Mouse (Mus musculus) embryonic facial prominence, embryonic 11.5 days (tissue): ENCODE results near the gene Areg. TPM values are rescaled to one million over a fixed set of nuclear protein-coding genes. Genes with fewer than 3 reads are reported as not detected.

Experiments used
- ATAC-seq: fragments of 200-750 bp; cut with Nextera tagmentation; replicated peaks from 2 replicates; pipeline ENCODE4 v1.8.0; 2017; ENCODE audit warnings: low read depth; ENCODE audit not compliant: insufficient number of reproducible peaks, low FRiP score, low TSS enrichment
- DNase-seq: peaks from one replicate; pipeline ENCODE4 v3.0.0-alpha.2; 2015; ENCODE audit warnings: low spot score
- H3K27ac ChIP-seq: fragments of 300-500 bp; sonication (generic); replicated peaks from 2 replicates; pipeline ENCODE4 v1.5.1; 2014; ENCODE audit warnings: mild to moderate bottlenecking, low read depth, low read length, control low read depth
- H3K27me3 ChIP-seq: fragments of 300-500 bp; sonication (generic); 2 replicates; pipeline ENCODE4 v1.6.1; 2014; ENCODE audit warnings: mild to moderate bottlenecking, low read length, moderate library complexity, mixed read lengths; ENCODE audit not compliant: control insufficient read depth, insufficient read depth
- H3K36me3 ChIP-seq: fragments of 300-500 bp; sonication (generic); replicated peaks from 2 replicates; pipeline ENCODE4 v1.6.1; 2014; ENCODE audit warnings: low read depth, mild to moderate bottlenecking, low read length, moderate library complexity, mixed read lengths; ENCODE audit not compliant: control insufficient read depth, insufficient read depth
- H3K4me1 ChIP-seq: fragments of 300-500 bp; sonication (generic); 2 replicates; pipeline ENCODE4 v1.6.1; 2014; ENCODE audit warnings: low read length, mixed read lengths; ENCODE audit not compliant: control insufficient read depth, insufficient read depth
- H3K4me2 ChIP-seq: fragments of 300-500 bp; sonication (generic); 2 replicates; pipeline ENCODE4 v1.6.1; 2014; ENCODE audit warnings: low read depth, mild to moderate bottlenecking, control low read depth, low read length, moderate library complexity
- H3K4me3 ChIP-seq: fragments of 300-500 bp; sonication (generic); 2 replicates; pipeline ENCODE4 v1.5.1; 2014; ENCODE audit warnings: low read depth, low read length, control low read depth
- H3K9ac ChIP-seq: fragments of 300-500 bp; sonication (generic); replicated peaks from 2 replicates; pipeline ENCODE4 v1.6.1; 2014; ENCODE audit warnings: mild to moderate bottlenecking, control low read depth, low read length
- H3K9me3 ChIP-seq: fragments of 300-500 bp; sonication (generic); replicated peaks from 2 replicates; pipeline ENCODE4 v1.6.1; 2016; ENCODE audit warnings: mild to moderate bottlenecking, low read length, inconsistent platforms, mixed read lengths; ENCODE audit not compliant: control insufficient read depth
- WGBS: fragments of 180-500 bp; shearing (Covaris S2); extraction: QIAGEN DNeasy Blood & Tissue Kit; methylation state at CpG from one replicate; pipeline ENCODE4 v1.1.7; 2014; 5-methylcytosine and 5-hydroxymethylcytosine counted together
- polyA plus RNA-seq: library from polyadenylated mRNA; unstranded; fragments of >200 nt; fragmentation: Nextera tagmentation; extraction: Ambion mirVana; gene quantifications from 2 replicates; pipeline ENCODE4 v1.2.1, GENCODE M21; 2014

Gene Areg
- polyA plus RNA-seq, 1 experiment from 2014 or later = not detected

DNA sequence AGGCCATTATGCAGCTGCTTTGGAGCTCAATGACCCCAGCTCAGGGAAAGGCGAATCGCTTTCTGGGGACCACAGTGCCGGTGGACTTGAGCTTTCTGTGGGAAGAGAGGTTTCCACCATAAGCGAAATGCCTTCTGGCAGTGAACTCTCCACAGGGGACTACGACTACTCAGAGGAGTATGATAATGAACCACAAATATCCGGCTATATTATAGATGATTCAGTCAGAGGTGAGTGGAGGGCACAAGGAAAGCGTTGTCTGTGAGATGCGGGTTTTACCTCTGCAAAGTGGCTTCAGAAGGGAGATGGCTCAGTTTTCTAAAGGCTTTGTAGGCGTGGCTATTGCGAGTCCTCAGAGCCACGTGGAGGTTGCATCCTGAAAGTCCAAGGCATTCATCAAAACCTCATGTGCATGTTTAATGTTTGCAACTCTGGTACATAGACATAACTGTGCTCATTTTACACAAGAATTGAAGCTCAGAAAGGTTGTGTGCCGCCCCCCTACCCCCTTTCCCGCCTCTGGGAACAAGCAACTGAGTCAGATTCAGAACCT lies 1.6 kb downstream of the Areg start:
- no peak overlapping the region for H3K9ac ChIP-seq
- H3K4me1 ChIP-seq = no peaks in the 10 kb centered on the region
- peak; percentile 11 for DNase-seq
- H3K4me2 ChIP-seq = no peak overlapping the region
- no peak overlapping the region for H3K4me3 ChIP-seq
- no peaks in the 10 kb centered on the region for H3K9me3 ChIP-seq
- 46% methylated on average over 13 of the region's 13 CpGs for WGBS
- H3K27me3 ChIP-seq = peaks cover 15% of the 10 kb centered on the region
- H3K27ac ChIP-seq = no peak overlapping the region
- ATAC-seq = no peak
- no peaks in the 10 kb centered on the region for H3K36me3 ChIP-seq

DNA sequence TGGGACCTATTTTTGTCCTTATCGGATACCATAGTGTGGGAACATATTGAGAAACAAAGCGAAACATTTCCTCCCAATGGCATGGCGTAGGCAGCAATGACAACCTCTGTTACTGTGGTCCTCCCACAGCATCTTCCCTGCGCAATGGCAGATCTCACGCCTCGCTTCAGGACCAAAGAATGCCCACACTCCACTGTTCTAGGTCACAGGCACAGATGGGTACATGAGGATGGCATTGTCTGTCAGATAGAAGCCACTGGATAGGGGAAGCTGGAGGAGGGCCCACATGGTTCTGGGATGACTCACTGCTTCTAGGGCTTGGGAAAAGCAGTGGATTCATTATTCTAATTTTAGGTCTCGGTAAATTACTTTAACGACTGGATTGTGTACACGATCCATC lies 5.6 kb downstream of the Areg start:
- Histone ChIP-seq H3K4me3 (no peak overlapping the region), H3K36me3 (no peaks in the 10 kb centered on the region), H3K27me3 (peaks cover 9% of the 10 kb centered on the region; the same call in 1 of the 2 replicates), H3K9me3 (no peaks in the 10 kb centered on the region), H3K27ac (no peak overlapping the region), H3K9ac (no peak overlapping the region), H3K4me2 (no peak overlapping the region), H3K4me1 (no peaks in the 10 kb centered on the region)
- ATAC-seq (no peak), DNase-seq (no peak)
- WGBS = 91% methylated on average over 9 of the region's 9 CpGs

DNA sequence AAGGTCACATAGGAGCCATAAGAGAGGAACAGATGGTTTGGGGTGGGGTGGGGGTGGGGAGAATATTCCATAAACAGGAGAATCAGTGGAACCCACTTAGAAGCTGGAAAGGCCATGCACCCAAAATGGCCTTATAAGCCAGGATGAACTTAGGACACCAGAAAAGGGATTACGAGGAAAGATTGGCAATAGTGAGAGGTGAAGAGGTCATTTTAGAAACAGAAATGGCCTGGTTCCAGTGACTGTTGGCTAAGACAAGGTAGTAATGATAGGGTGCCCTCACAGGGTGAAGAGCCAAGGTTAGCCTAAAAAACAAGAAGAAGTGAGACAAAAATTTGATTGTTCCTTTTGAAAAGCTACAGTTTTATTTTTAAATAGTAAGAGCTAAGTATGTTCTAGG lies 7.6 kb downstream of the Areg start:
- 81% methylated on average over 1 of the region's 1 CpGs for WGBS
- ATAC-seq = no peak
- H3K4me2 ChIP-seq = no peak overlapping the region
- no peaks in the 10 kb centered on the region for H3K9me3 ChIP-seq
- no peaks in the 10 kb centered on the region for H3K4me1 ChIP-seq
- H3K4me3 ChIP-seq = no peak overlapping the region
- no peaks in the 10 kb centered on the region for H3K36me3 ChIP-seq
- no peaks in the 10 kb centered on the region for H3K27me3 ChIP-seq
- H3K9ac ChIP-seq = no peak overlapping the region
- H3K27ac ChIP-seq = no peak overlapping the region
- DNase-seq = no peak

DNA sequence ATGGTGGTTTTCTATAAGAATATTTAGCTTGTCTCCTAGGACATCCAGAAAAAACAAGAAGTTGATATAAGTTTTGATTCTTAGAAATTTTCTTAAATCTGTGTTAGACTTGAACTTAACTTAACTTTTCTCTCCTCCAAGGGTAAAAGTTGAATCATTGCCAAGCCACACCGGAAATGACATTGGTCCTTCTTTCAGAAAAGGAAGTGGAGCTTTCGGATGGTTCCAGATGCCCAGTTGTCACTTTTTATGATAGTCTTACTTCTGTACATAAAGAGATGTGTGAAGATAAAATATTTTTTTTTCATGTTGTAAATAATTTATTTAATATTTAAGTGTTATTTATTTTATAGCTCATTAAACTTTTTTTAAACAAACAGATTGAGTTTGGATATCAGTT lies 8.7 kb downstream of the Areg start:
- Histone ChIP-seq H3K9ac (no peak overlapping the region), H3K27ac (no peak overlapping the region), H3K4me2 (no peak overlapping the region), H3K9me3 (no peaks in the 10 kb centered on the region), H3K27me3 (no peaks in the 10 kb centered on the region), H3K4me3 (no peak overlapping the region), H3K4me1 (no peaks in the 10 kb centered on the region), H3K36me3 (no peaks in the 10 kb centered on the region)
- DNase-seq (no peak), ATAC-seq (no peak)
- 90% methylated on average over 2 of the region's 2 CpGs for WGBS

DNA sequence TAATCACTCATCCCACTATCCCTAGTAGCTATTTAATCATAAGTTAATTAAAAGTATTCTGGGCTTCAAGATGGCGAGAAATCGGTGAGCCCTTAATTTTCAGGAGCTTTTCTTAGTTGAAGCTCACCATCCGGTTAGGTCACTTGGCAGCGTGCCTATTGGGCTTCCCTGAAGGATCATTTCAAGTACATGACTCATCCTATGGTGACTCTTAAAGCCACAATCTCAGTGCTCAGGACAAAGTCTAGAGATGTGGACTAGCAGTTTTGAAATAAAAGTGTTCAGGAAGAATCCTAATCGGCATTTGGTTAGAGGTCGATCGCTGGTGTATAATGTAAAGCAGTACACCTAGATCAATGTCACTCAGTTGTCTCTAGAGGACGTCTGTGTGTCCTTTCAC lies 17.3 kb downstream of the Areg start:
- H3K36me3 ChIP-seq = no peaks in the 10 kb centered on the region
- 82% methylated on average over 8 of the region's 8 CpGs for WGBS
- no peak overlapping the region for H3K27ac ChIP-seq
- no peak overlapping the region for H3K9ac ChIP-seq
- H3K27me3 ChIP-seq = no peaks in the 10 kb centered on the region
- no peak overlapping the region for H3K4me3 ChIP-seq
- ATAC-seq (no peak), DNase-seq (no peak)
- H3K9me3 ChIP-seq = no peaks in the 10 kb centered on the region
- H3K4me2 ChIP-seq = no peak overlapping the region
- H3K4me1 ChIP-seq = no peaks in the 10 kb centered on the region

DNA sequence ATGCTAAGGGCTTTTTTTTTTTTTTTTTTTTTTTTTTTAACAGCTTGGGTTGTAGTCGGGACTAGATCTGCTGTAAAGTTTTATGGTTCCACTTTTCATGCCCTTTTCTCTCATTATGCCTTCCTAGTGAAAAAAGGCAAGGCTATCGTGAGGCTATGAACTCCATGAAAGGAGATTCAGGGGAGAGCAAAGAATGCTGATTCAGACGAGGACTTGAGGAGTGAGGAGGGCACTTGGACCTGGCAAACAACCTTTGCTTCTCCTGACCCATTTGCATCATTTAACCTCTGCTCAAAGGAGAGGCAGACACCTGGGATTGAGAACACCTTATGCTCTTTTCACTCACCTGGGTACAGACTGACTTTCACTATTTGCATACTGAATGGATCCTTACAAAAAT lies 17.8 kb downstream of the Areg start:
- Histone ChIP-seq H3K27ac (no peak overlapping the region), H3K36me3 (no peaks in the 10 kb centered on the region), H3K4me2 (no peak overlapping the region), H3K4me3 (no peak overlapping the region), H3K9ac (no peak overlapping the region), H3K9me3 (no peaks in the 10 kb centered on the region), H3K4me1 (no peaks in the 10 kb centered on the region), H3K27me3 (no peaks in the 10 kb centered on the region)
- DNase-seq (no peak), ATAC-seq (no peak)
- 52% methylated on average over 3 of the region's 3 CpGs for WGBS

DNA sequence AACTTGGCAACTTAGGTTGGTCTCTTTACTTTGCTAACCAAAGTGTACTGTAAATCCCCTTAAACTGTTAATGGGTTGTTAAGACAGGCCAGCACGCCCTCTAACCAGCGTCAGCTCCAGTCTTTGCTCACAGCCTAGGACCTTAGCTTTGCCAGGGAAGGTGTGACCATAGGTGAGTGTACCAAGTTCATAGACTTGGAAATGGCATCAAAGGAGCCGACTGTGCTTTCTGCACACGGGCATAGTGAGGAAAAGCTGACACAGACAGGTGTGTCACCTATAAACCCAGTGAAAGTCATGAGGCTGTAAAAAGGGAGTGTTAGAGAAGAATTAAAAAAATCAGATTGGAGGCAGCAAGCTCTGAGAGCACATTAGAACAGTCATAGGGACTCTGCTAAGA lies 23.4 kb downstream of the Areg start:
- Histone ChIP-seq H3K27me3 (no peaks in the 10 kb centered on the region), H3K9ac (no peak overlapping the region), H3K27ac (no peak overlapping the region), H3K4me2 (no peak overlapping the region), H3K36me3 (no peaks in the 10 kb centered on the region), H3K9me3 (no peaks in the 10 kb centered on the region), H3K4me1 (no peaks in the 10 kb centered on the region), H3K4me3 (no peak overlapping the region)
- DNase-seq (no peak), ATAC-seq (no peak)
- WGBS = 77% methylated on average over 4 of the region's 4 CpGs

DNA sequence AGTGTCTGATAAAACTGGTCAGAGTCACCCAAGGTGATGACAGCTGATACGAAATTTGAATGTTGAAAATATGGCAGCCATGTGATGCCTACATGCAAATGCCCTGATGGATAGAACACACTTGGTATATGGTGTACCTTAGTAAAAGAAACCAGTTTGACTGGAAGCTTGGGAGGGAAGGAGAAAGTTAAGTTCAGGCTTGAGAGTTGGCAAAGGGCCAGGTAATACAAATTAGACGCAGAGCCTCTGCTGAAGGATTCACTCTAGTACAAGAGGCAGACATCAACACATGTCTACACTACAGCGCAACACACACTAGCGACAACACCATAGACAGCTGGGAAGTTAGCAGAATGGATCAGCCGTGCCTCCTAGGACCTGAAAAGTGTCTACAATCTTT lies 27.2 kb downstream of the Areg start:
- Histone ChIP-seq H3K27me3 (no peaks in the 10 kb centered on the region), H3K9me3 (no peaks in the 10 kb centered on the region), H3K9ac (no peak overlapping the region), H3K4me3 (no peak overlapping the region), H3K4me1 (no peaks in the 10 kb centered on the region), H3K36me3 (no peaks in the 10 kb centered on the region), H3K4me2 (no peak overlapping the region), H3K27ac (no peak overlapping the region)
- ATAC-seq = no peak
- WGBS = 91% methylated on average over 5 of the region's 5 CpGs
- no peak for DNase-seq
